Mouse (Mus musculus) MN1 (cell line): Measurements from ENCODE around the gene Bco1.

ENCODE experiments used
- DNase-seq: peaks from one replicate; pipeline ENCODE4 v3.0.0-alpha.2; 2016; ENCODE audit warnings: low spot score

Bco1 gene

GRCm38 (mm10) chr8:117095647-117096046, at the start of gene Bco1:
TSS of gene Bco1 (plus strand) at chr8:117095854.
- DNase-seq, result peak; percentile 37

- DNase-seq, result no peak
These were observed 46.2 kb upstream of the Bco1 start for GRCm38 (mm10) chr8:117049444-117049843.

- DNase-seq, result no peak
These were observed 44.9 kb upstream of the Bco1 start for GRCm38 (mm10) chr8:117050763-117051162.

GRCm38 (mm10) chr8:117051316-117051715, 44.3 kb upstream of the Bco1 start:
- DNase-seq, result no peak

- DNase-seq, result peak; percentile 17
These were observed 42.2 kb upstream of the Bco1 start for GRCm38 (mm10) chr8:117053135-117054079.

- DNase-seq, result no peak
These were observed 41.5 kb upstream of the Bco1 start for GRCm38 (mm10) chr8:117054146-117054545.

- DNase-seq, result no peak
These were observed 40.6 kb upstream of the Bco1 start for GRCm38 (mm10) chr8:117055097-117055496.

GRCm38 (mm10) chr8:117059021-117059420, 36.6 kb upstream of the Bco1 start:
- no peak for DNase-seq

GRCm38 (mm10) chr8:117060306-117060705, 35.3 kb upstream of the Bco1 start:
- no peak for DNase-seq

- DNase-seq, result peak; percentile 61
These were observed 34.3 kb upstream of the Bco1 start for GRCm38 (mm10) chr8:117061180-117061880.

- DNase-seq, result no peak
These were observed 28.7 kb upstream of the Bco1 start for GRCm38 (mm10) chr8:117066955-117067354.

GRCm38 (mm10) chr8:117067396-117067795, 28.3 kb upstream of the Bco1 start:
- DNase-seq, result peak; percentile 79

GRCm38 (mm10) chr8:117068294-117068693, 27.4 kb upstream of the Bco1 start:
- DNase-seq, result no peak

GRCm38 (mm10) chr8:117069708-117070107, 25.9 kb upstream of the Bco1 start:
- DNase-seq, result peak; percentile 33

- DNase-seq, result peak; percentile 35
These were observed 21.1 kb upstream of the Bco1 start for GRCm38 (mm10) chr8:117074350-117075182.

GRCm38 (mm10) chr8:117078367-117078926, 17.2 kb upstream of the Bco1 start:
- DNase-seq, result no peak

- no peak for DNase-seq
These were observed 16.0 kb upstream of the Bco1 start for GRCm38 (mm10) chr8:117079652-117080051.

GRCm38 (mm10) chr8:117082399-117082872, 13.2 kb upstream of the Bco1 start, which contains the start of gene Pkd1l2:
TSS of gene Pkd1l2 (minus strand) at chr8:117082449.
- DNase-seq, result no peak

GRCm38 (mm10) chr8:117082947-117083559, 12.6 kb upstream of the Bco1 start:
- DNase-seq, result no peak

GRCm38 (mm10) chr8:117085521-117085920, 10.1 kb upstream of the Bco1 start:
- no peak for DNase-seq

- DNase-seq, result no peak
These were observed 8.6 kb upstream of the Bco1 start for GRCm38 (mm10) chr8:117087036-117087435.
